In the genomic region with DNA sequence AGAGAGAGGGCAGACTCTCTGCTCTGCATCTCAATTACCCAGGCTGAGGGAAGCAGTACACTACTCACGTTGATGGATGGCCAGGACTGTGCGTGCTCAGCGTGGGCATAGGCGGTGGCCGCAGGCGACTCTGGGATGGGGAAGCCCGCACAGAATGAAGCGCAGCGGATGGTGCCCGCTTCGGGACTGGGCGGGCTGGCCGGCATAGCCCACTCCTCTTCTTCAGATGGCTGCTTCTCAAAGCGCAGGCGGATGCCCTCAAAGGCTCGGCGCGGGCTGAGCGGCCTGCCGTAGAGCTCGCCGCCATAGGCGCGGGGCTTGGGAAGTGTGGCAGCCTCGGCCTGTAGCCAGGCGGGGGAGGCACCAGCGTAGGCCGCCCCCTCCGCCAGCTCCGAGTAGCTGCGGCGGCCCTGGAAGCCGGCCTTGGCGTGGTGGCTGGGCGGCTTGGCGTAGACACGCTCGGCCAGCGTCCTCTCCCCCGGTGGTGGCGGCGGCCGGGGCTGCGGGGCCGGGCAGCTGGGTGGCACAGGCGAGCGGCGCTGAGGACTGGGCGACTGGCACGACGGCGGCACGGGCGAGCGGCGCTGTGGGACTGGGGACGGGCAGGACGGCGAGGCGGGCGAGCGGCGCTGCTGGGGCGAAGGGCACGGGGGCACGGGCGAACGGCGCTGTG, we compare ENCODE assay signal across 9 mouse cellular contexts. TPM values are rescaled to one million over a fixed set of nuclear protein-coding genes. Genes with fewer than 3 reads are reported as not detected.
DNase-seq lines count a peak whose midpoint lies in the region; ATAC-seq lines count a peak whose summit lies in the region.
"Had no signal": no experiment of that assay in that cellular context is flagged by ENCODE, and none has a peak within 500 bp of the region (broad histone marks: within the 10 kb centered on the region; RNA-seq: fewer than 3 reads in every experiment).

No protein-coding gene starts in this region.

- no peaks in the 10 kb centered on the region for H3K9me3 ChIP-seq in forebrain, embryonic 15.5 days
- H3K9me3 ChIP-seq in neural tube, embryonic 12.5 days: no peaks in the 10 kb centered on the region

- H3K27ac ChIP-seq in forebrain, embryonic 15.5 days (replicated peaks): no peak overlapping the region
- peak overlapping the region; percentile 78 for H3K27ac ChIP-seq in neural tube, embryonic 12.5 days

- peak overlapping the region; percentile 42 for H3K4me3 ChIP-seq in forebrain, embryonic 15.5 days
- peak overlapping the region; percentile 47 for H3K4me3 ChIP-seq in neural tube, embryonic 12.5 days

- H3K36me3 ChIP-seq in forebrain, embryonic 15.5 days: peaks cover 4% of the 10 kb centered on the region; the same call in 1 of the 2 replicates
- peaks cover 10% of the 10 kb centered on the region for H3K36me3 ChIP-seq in neural tube, embryonic 12.5 days

- peaks cover 3% of the 10 kb centered on the region; the same call in 1 of the 2 replicates for H3K27me3 ChIP-seq in forebrain, embryonic 15.5 days
- peaks cover 26% of the 10 kb centered on the region for H3K27me3 ChIP-seq in neural tube, embryonic 12.5 days (replicated peaks)

- DNase-seq in left cerebral cortex, adult 18-20 months (ENCODE audit: low spot score in 2 of 2): peak; percentile 41 to 64
- DNase-seq in left cerebral cortex, adult 8-10 months (ENCODE audit: low spot score in 2 of 2): no peak
- DNase-seq in cerebellum, adult 11-12 months: peak; percentile 51
- DNase-seq in kidney, postnatal 14 days: peak; percentile 37
- DNase-seq in adipocyte (ENCODE audit: low spot score): no peak
- no peak for DNase-seq in thymus, postnatal 25 days

- WGBS in forebrain, embryonic 15.5 days: 10% methylated on average over 69 of the region's 69 CpGs
- 7% methylated on average over 69 of the region's 69 CpGs for WGBS in neural tube, embryonic 12.5 days

- peak; percentile 82 for ATAC-seq in forebrain, embryonic 15.5 days (replicated peaks)
- ATAC-seq in neural tube, embryonic 12.5 days (ENCODE audit: low FRiP score, low read depth): peak; percentile 73

- H3K9ac ChIP-seq in forebrain, embryonic 15.5 days (replicated peaks): peak overlapping the region; percentile 54
- peak overlapping the region; percentile 75 for H3K9ac ChIP-seq in neural tube, embryonic 12.5 days

- H3K4me2 ChIP-seq in forebrain, embryonic 15.5 days (replicated peaks): peak overlapping the region; percentile 75
- peak overlapping the region; percentile 92 for H3K4me2 ChIP-seq in neural tube, embryonic 12.5 days (replicated peaks)

- peaks cover 16% of the 10 kb centered on the region for H3K4me1 ChIP-seq in forebrain, embryonic 15.5 days
- peaks cover 30% of the 10 kb centered on the region for H3K4me1 ChIP-seq in neural tube, embryonic 12.5 days

RNA-seq across cellular contexts. Expression of gene Tbkbp1, which starts 12.6 kb away (rescaled TPM):
- total RNA-seq in left cerebral cortex, adult 18-20 months (2021): 10 to 100 TPM; 54.8 to 58.4 TPM
- 10 to 100 TPM; 54.8 to 63.2 (median 59.6) TPM for total RNA-seq in left cerebral cortex, adult 8-10 months (2022)
- polyA plus RNA-seq in forebrain, embryonic 15.5 days (2015; fragmentation: Nextera tagmentation; extraction: Ambion mirVana): 6.2 and 7.6 TPM in 2 replicates
- polyA plus RNA-seq in neural tube, embryonic 12.5 days (2016; fragmentation: Nextera tagmentation; extraction: Ambion mirVana): 9.5 and 10.5 TPM in 2 replicates

RNA-seq across cellular contexts. Expression of gene Tbx21, which starts 23.6 kb away (rescaled TPM):
- total RNA-seq in left cerebral cortex, adult 18-20 months (2021): under 1 TPM in 1 of 2 experiments, not detected in 1; 0.21 TPM
- under 1 TPM; 0.14 to 0.37 (median 0.23) TPM for total RNA-seq in left cerebral cortex, adult 8-10 months (2022)
- 0.22 and 0.42 TPM in 2 replicates for polyA plus RNA-seq in forebrain, embryonic 15.5 days (2015; fragmentation: Nextera tagmentation; extraction: Ambion mirVana)
- 0.13 TPM in 1 of 2 replicates, not detected in the other for polyA plus RNA-seq in neural tube, embryonic 12.5 days (2016; fragmentation: Nextera tagmentation; extraction: Ambion mirVana)
- total RNA-seq: left cerebral cortex, postnatal 10 days had no signal

RNA-seq across cellular contexts. Expression of gene Kpnb1, which starts 49.0 kb away (rescaled TPM):
- total RNA-seq in left cerebral cortex, adult 18-20 months (2021): 100 to 1,000 TPM; 118 to 121 TPM
- total RNA-seq in left cerebral cortex, adult 8-10 months (2022): 100 to 1,000 TPM; 114 to 121 (median 120) TPM
- polyA plus RNA-seq in forebrain, embryonic 15.5 days (2015; fragmentation: Nextera tagmentation; extraction: Ambion mirVana): 40.6 and 41.8 TPM in 2 replicates
- 52.8 and 53.1 TPM in 2 replicates for polyA plus RNA-seq in neural tube, embryonic 12.5 days (2016; fragmentation: Nextera tagmentation; extraction: Ambion mirVana)

Comparison
In these comparisons a context has a peak if more than half of its experiments do, and no peak if none do; other contexts are left out.
1. DNase-seq: peak in left cerebral cortex, adult 18-20 months (2 of 2), cerebellum, adult 11-12 months (single experiment) and kidney, postnatal 14 days (single experiment); none in left cerebral cortex, adult 8-10 months (0 of 2), adipocyte (single experiment) and thymus, postnatal 25 days (single experiment).